Mouse (Mus musculus): ENCODE results near the gene Pde1c. TPM values are rescaled to one million over a fixed set of nuclear protein-coding genes. Genes with fewer than 3 reads are reported as not detected.

The Pde1c gene
- polyA plus RNA-seq, 1 experiment from 2014 or later = 13.9 TPM

- H3K9me3 ChIP-seq (ENCODE audit: control insufficient read depth, low read length) = no peaks in the 10 kb centered on the region
- DNase-seq = no peak
- no peak for ATAC-seq (ENCODE audit: low FRiP score, low TSS enrichment)
- H3K27me3 ChIP-seq (ENCODE audit: control insufficient read depth, insufficient read depth, low read length) = no peaks in the 10 kb centered on the region
- no peaks in the 10 kb centered on the region for H3K36me3 ChIP-seq (ENCODE audit: control insufficient read depth, insufficient read depth, low read length)
- 71% methylated on average over 4 of the region's 4 CpGs for WGBS
- no peak overlapping the region for H3K9ac ChIP-seq (replicated peaks; ENCODE audit: low read length)
- no peak overlapping the region for H3K4me2 ChIP-seq (ENCODE audit: low read length)
- H3K4me3 ChIP-seq (replicated peaks; ENCODE audit: low read depth, low read length) = no peak overlapping the region
- no peak overlapping the region for H3K27ac ChIP-seq (replicated peaks; ENCODE audit: low read depth, low read length)
- 0 out of 2 replicates have a peak, but pooled peaks cover 3% of the 10 kb centered on the region for H3K4me1 ChIP-seq (ENCODE audit: control insufficient read depth, insufficient read depth, low read length)
These were observed 236.8 kb downstream of the Pde1c start for GRCm38 (mm10) chr6:56332149-56332548.

DNA sequence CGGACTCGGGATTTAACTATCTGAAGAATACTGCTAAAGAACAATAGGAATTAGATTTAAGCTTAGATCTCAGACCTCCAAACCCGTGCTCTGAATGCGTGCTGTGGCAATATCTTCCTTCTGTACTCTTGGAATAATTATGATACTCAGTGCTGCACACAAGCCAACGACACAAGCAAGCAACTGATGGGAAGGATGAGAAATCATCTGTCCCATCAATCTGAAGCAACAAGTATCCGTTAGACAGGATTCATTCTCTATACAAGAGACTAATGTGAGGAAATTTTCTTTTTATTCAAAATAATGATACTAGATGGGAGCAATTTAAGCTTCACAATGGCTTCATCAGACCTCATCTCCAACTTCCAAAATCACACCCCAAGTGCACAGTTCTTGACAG, 237.5 kb downstream of the Pde1c start:
- Histone ChIP-seq H3K36me3 (ENCODE audit: control insufficient read depth, insufficient read depth, low read length) (no peaks in the 10 kb centered on the region), H3K27me3 (ENCODE audit: control insufficient read depth, insufficient read depth, low read length) (no peaks in the 10 kb centered on the region), H3K4me3 (replicated peaks; ENCODE audit: low read depth, low read length) (no peak overlapping the region), H3K9ac (replicated peaks; ENCODE audit: low read length) (no peak overlapping the region), H3K4me1 (ENCODE audit: control insufficient read depth, insufficient read depth, low read length) (0 out of 2 replicates have a peak, but pooled peaks cover 3% of the 10 kb centered on the region), H3K27ac (replicated peaks; ENCODE audit: low read depth, low read length) (no peak overlapping the region), H3K4me2 (ENCODE audit: low read length) (no peak overlapping the region), H3K9me3 (ENCODE audit: control insufficient read depth, low read length) (no peaks in the 10 kb centered on the region)
- ATAC-seq (ENCODE audit: low FRiP score, low TSS enrichment) (no peak), DNase-seq (no peak)
- WGBS = 87% methylated on average over 6 of the region's 6 CpGs

DNA sequence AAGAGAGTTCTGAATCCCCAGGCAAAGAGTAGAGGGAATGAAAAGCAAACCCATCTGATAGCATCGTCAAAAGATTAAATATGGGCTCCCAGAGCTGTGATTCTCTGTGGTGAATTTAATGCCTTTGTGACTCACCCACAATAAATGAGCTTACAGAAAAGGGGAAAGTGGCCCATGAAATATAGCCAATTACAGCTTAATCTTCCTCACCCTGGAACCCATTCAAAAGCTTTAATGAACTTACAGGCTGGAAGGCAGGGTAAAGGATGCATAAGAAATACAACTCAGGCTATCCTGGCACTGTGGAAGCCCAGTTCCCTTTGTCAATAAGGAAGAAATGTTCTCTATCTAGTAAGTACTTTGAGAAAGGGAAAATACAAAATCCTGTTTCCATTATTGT, 240.8 kb downstream of the Pde1c start:
- Histone ChIP-seq H3K4me3 (replicated peaks; ENCODE audit: low read depth, low read length) (no peak overlapping the region), H3K4me2 (ENCODE audit: low read length) (no peak overlapping the region), H3K4me1 (ENCODE audit: control insufficient read depth, insufficient read depth, low read length) (0 out of 2 replicates have a peak, but pooled peaks cover 3% of the 10 kb centered on the region), H3K9me3 (ENCODE audit: control insufficient read depth, low read length) (no peaks in the 10 kb centered on the region), H3K9ac (replicated peaks; ENCODE audit: low read length) (no peak overlapping the region), H3K36me3 (ENCODE audit: control insufficient read depth, insufficient read depth, low read length) (no peaks in the 10 kb centered on the region), H3K27me3 (ENCODE audit: control insufficient read depth, insufficient read depth, low read length) (no peaks in the 10 kb centered on the region), H3K27ac (replicated peaks; ENCODE audit: low read depth, low read length) (no peak overlapping the region)
- ATAC-seq (ENCODE audit: low FRiP score, low TSS enrichment) (no peak), DNase-seq (peak; percentile 41)
- WGBS = 18% methylated on average over 1 of the region's 1 CpGs

DNA sequence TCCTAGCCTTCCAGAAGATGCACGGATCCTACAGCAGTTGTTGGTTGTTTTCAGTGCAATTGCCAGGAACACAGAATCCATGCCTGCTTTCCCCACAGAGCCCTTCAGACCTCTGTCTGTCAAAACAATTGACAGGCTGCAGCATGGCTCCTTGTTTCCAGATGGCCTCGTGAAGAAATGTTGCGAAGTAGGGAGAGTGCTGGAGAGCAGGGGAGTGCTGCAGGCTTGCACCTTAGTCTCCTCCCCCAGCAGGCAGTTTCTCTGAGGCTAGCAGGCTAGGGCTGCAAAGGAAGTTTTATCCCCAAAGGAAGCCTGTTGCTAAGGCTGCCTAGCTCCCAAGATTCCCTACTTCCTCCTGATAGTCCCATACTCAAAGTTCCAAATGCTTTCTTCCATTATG, 246.1 kb downstream of the Pde1c start:
- no peak for ATAC-seq (ENCODE audit: low FRiP score, low TSS enrichment)
- 14% methylated on average over 3 of the region's 3 CpGs for WGBS
- Histone ChIP-seq H3K27ac (replicated peaks; ENCODE audit: low read depth, low read length) (no peak overlapping the region), H3K4me1 (ENCODE audit: control insufficient read depth, insufficient read depth, low read length) (no peaks in the 10 kb centered on the region), H3K4me2 (ENCODE audit: low read length) (no peak overlapping the region), H3K27me3 (ENCODE audit: control insufficient read depth, insufficient read depth, low read length) (no peaks in the 10 kb centered on the region), H3K9me3 (ENCODE audit: control insufficient read depth, low read length) (no peaks in the 10 kb centered on the region), H3K9ac (replicated peaks; ENCODE audit: low read length) (no peak overlapping the region), H3K36me3 (ENCODE audit: control insufficient read depth, insufficient read depth, low read length) (no peaks in the 10 kb centered on the region), H3K4me3 (replicated peaks; ENCODE audit: low read depth, low read length) (no peak overlapping the region)
- DNase-seq = peak; percentile 8

DNA sequence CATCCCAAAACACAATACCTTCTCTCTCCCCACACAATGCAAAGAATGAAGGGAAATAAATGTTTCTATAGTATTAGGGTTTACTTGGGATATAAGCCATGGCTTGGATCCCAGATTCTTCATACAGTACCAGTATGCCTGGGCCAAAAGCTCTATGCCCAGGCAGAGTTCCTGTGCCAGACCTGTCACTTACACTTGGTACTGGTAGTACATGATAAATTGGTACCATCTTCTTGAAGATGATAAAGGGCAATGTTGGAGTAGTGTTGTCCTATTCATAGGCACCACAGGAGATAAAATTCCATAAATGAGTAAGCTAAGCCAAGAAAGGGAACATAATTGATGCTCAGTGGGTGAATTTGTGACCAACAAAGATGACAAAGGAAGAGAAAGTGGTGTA, 258.6 kb downstream of the Pde1c start:
- DNase-seq = no peak

GRCm38 (mm10) chr6:56306066-56306465, 262.8 kb downstream of the Pde1c start:
- no peaks in the 10 kb centered on the region for H3K27me3 ChIP-seq (ENCODE audit: control insufficient read depth, insufficient read depth, low read length)
- ATAC-seq (ENCODE audit: low FRiP score, low TSS enrichment) = no peak
- H3K36me3 ChIP-seq (ENCODE audit: control insufficient read depth, insufficient read depth, low read length) = no peaks in the 10 kb centered on the region
- no peaks in the 10 kb centered on the region for H3K9me3 ChIP-seq (ENCODE audit: control insufficient read depth, low read length)
- no peak overlapping the region for H3K4me2 ChIP-seq (ENCODE audit: low read length)
- H3K4me1 ChIP-seq (ENCODE audit: control insufficient read depth, insufficient read depth, low read length) = no peaks in the 10 kb centered on the region
- H3K9ac ChIP-seq (replicated peaks; ENCODE audit: low read length) = no peak overlapping the region
- 95% methylated on average over 2 of the region's 2 CpGs for WGBS
- no peak overlapping the region for H3K4me3 ChIP-seq (replicated peaks; ENCODE audit: low read depth, low read length)
- no peak overlapping the region for H3K27ac ChIP-seq (replicated peaks; ENCODE audit: low read depth, low read length)
- DNase-seq = no peak

More for the DNA sequence above, 258.6 kb downstream of the Pde1c start:
- Histone ChIP-seq H3K4me3 (replicated peaks; ENCODE audit: low read depth, low read length) (no peak overlapping the region), H3K27ac (replicated peaks; ENCODE audit: low read depth, low read length) (no peak overlapping the region), H3K36me3 (ENCODE audit: control insufficient read depth, insufficient read depth, low read length) (no peaks in the 10 kb centered on the region), H3K4me1 (ENCODE audit: control insufficient read depth, insufficient read depth, low read length) (no peaks in the 10 kb centered on the region), H3K4me2 (ENCODE audit: low read length) (no peak overlapping the region), H3K9ac (replicated peaks; ENCODE audit: low read length) (no peak overlapping the region), H3K27me3 (ENCODE audit: control insufficient read depth, insufficient read depth, low read length) (no peaks in the 10 kb centered on the region), H3K9me3 (ENCODE audit: control insufficient read depth, low read length) (no peaks in the 10 kb centered on the region)
- no peak for ATAC-seq (ENCODE audit: low FRiP score, low TSS enrichment)

GRCm38 (mm10) chr6:56292176-56292575, 276.7 kb downstream of the Pde1c start:
- no peaks in the 10 kb centered on the region for H3K27me3 ChIP-seq (ENCODE audit: control insufficient read depth, insufficient read depth, low read length)
- H3K27ac ChIP-seq (replicated peaks; ENCODE audit: low read depth, low read length) = no peak overlapping the region
- no peak overlapping the region for H3K4me3 ChIP-seq (replicated peaks; ENCODE audit: low read depth, low read length)
- DNase-seq (no peak), ATAC-seq (ENCODE audit: low FRiP score, low TSS enrichment) (no peak)
- H3K4me2 ChIP-seq (ENCODE audit: low read length) = no peak overlapping the region
- no peaks in the 10 kb centered on the region for H3K9me3 ChIP-seq (ENCODE audit: control insufficient read depth, low read length)
- 65% methylated on average over 1 of the region's 1 CpGs for WGBS
- no peaks in the 10 kb centered on the region for H3K36me3 ChIP-seq (ENCODE audit: control insufficient read depth, insufficient read depth, low read length)
- no peaks in the 10 kb centered on the region for H3K4me1 ChIP-seq (ENCODE audit: control insufficient read depth, insufficient read depth, low read length)
- H3K9ac ChIP-seq (replicated peaks; ENCODE audit: low read length) = no peak overlapping the region

DNA sequence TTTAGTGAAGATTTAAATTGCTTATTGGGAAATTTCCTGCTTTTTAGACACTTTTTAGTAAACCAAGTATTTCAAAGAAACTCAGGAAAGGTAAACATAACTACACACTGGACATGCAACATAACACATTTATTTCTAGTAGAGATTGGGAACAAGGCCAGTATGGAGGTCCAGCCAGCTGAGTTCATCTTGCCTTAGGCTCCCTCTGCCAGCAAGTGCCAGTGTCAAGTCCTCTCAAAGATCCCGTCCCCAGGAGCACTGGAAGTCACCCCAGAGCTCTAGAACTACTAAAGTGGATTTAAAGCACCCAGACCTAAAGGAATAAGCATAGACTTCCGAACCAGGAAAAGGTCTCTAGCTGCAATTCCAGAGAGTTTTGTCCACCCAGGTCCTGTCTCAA, 279.6 kb downstream of the Pde1c start:
- 78% methylated on average over 2 of the region's 2 CpGs for WGBS

DNA sequence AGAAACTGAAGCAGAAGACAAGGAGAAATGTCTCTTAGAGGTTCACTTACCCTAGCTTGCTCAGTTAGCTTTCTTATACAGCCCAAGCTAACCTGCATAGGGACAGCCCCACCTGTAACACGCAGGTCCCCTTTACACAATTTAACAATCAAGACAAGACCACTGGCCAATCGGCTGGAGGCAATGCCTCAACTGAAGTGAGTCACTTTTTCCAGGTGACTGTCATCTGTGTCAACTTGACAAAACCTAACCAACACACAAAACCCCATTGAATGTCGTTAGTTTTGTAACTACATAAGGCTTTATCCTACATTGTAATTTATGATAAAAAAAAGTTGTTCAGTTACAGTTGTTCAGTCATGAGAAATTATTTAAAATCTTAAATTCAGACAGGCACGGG, 284.1 kb downstream of the Pde1c start:
- WGBS = 87% methylated on average over 4 of the region's 4 CpGs
- ATAC-seq (ENCODE audit: low FRiP score, low TSS enrichment) = no peak
- H3K4me3 ChIP-seq (replicated peaks; ENCODE audit: low read depth, low read length) = no peak overlapping the region
- H3K4me1 ChIP-seq (ENCODE audit: control insufficient read depth, insufficient read depth, low read length) = no peaks in the 10 kb centered on the region
- H3K36me3 ChIP-seq (ENCODE audit: control insufficient read depth, insufficient read depth, low read length) = no peaks in the 10 kb centered on the region
- H3K9ac ChIP-seq (replicated peaks; ENCODE audit: low read length) = no peak overlapping the region
- H3K27me3 ChIP-seq (ENCODE audit: control insufficient read depth, insufficient read depth, low read length) = no peaks in the 10 kb centered on the region
- no peaks in the 10 kb centered on the region for H3K9me3 ChIP-seq (ENCODE audit: control insufficient read depth, low read length)
- H3K4me2 ChIP-seq (ENCODE audit: low read length) = no peak overlapping the region
- H3K27ac ChIP-seq (replicated peaks; ENCODE audit: low read depth, low read length) = no peak overlapping the region
- no peak for DNase-seq

More for the DNA sequence above, 279.6 kb downstream of the Pde1c start:
- Histone ChIP-seq H3K9me3 (ENCODE audit: control insufficient read depth, low read length) (no peaks in the 10 kb centered on the region), H3K4me1 (ENCODE audit: control insufficient read depth, insufficient read depth, low read length) (no peaks in the 10 kb centered on the region), H3K36me3 (ENCODE audit: control insufficient read depth, insufficient read depth, low read length) (no peaks in the 10 kb centered on the region), H3K27me3 (ENCODE audit: control insufficient read depth, insufficient read depth, low read length) (no peaks in the 10 kb centered on the region), H3K9ac (replicated peaks; ENCODE audit: low read length) (no peak overlapping the region), H3K4me3 (replicated peaks; ENCODE audit: low read depth, low read length) (no peak overlapping the region), H3K4me2 (ENCODE audit: low read length) (no peak overlapping the region), H3K27ac (replicated peaks; ENCODE audit: low read depth, low read length) (no peak overlapping the region)
- no peak for DNase-seq
- ATAC-seq (ENCODE audit: low FRiP score, low TSS enrichment) = no peak
